Mouse (Mus musculus): ENCODE results near the gene Spem1.
"Not testable (repeated sequence)": the region's sequence is repeated elsewhere in the genome, so short reads cannot be mapped to it uniquely, and the experiment has no call there.

Spem1 gene

DNA sequence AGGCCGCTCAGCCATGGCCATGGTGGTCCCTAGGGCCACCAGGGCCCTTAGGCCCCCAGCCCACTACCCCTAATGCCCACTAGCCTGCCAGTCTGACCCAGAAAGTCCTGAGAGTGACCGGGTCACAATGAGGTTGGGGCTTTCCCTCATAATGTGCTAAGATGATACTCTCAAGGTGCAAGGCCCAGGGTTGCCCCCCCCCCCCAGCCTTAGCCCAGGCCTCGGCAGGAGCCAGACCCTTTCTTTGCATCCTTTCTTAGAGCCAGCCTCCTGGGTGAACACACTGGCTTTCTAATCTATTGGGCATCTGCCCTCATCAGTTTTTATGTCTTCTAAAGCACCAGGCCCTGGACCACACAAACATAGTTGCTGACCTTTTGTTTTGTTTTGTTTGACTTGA is at the start of gene Spem1:
Spem1 (minus strand) TSS at position 101 of the 400 bp plus-strand sequence.
- no peak for DNase-seq (ENCODE audit: low spot score)

DNA sequence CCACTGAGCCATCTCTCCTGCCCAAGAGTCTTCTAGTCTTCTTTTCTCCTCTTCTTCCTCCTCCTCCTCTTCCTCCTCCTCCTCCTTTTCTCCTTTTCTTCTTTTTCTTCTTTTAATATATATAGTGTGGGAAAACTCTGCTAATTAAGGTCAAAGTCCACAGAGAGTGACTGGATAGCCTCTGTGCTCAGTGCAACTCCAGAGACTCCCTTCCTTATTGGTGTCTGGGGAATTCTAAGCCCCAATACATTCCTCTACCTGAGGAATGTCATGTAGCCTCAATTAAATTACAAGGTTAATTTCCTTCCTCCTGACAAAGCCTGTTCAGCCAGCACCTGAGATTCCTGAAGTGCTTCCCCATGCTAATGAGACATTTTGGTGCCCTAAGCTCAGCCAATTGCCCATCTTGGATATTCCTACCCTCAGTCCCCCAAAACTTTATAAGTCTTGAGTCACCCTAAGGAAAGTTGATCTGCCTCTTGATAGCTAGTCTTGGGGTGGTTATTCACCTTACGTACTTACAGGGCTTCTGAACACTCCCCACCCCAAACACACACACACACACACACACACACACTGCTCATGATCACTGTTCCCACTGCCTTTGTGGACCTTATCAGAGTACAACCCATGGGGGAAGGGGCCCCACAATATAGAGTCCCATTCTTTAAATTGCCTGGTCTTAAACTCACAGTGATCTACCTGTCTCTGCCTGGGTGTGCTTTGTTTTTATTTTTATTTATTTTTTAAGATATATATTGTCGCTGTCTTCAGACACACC is 48.5 kb upstream of the Spem1 start:
- no peak for DNase-seq (ENCODE audit: low spot score)

DNA sequence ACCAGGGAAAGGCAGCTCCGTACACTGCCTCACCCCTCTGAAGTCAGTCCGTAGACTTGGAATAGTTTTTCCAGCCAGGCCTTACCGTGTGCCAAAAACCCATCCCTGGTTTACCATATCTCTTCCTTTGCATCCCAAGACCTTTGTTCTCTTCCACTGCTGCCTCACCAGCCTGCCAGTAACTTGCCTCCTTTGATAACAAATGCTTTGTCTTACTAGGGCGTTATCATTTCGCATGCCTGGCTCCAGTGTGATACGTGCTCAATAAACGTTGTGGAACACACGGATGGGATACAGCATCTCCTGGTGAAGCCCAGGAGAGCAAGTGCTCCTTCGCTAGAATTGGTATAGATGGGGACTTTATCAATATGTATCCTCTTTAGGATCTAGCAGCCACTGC is 45.4 kb upstream of the Spem1 start:
- no peak for DNase-seq (ENCODE audit: low spot score)

GRCm38 (mm10) chr11:69865561-69865960 is 43.6 kb upstream of the Spem1 start:
- no peak for DNase-seq (ENCODE audit: low spot score)

DNA sequence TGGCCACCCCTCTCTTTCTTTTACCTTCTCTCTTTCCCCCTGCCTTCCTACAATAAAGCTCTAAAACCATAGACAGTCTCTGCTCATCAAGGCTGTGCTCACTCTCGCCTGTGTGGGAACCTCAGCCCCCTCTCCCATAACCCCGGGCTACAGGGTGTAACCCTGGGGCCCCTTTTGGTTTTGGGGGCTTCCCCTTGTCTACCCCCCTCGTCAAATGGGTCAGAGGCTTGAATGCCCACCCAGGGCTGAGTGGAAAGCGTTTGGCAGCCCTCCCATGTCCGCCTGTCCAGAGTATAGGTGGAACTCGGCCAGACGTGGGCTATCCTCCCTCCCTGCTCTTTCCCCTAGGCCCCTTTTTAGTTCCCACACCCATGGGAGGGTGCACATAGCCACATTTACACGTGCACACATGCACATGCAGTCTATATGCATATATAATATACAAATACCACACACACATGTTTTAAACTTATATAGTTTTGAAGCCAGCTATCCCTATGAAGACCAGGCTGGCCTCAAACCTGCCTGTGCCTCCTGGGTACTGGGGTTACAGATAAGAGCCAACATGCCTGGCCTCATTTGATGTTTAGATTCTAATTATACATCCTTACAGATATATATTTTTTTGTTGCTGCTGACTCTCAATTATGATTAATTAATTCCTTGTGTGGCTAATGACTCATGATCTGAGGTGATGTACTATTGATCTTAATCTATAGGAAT is 42.3 kb upstream of the Spem1 start:
- DNase-seq (ENCODE audit: low spot score): no peak

GRCm38 (mm10) chr11:69863729-69864128 is 41.7 kb upstream of the Spem1 start:
- not testable (repeated sequence) for DNase-seq (ENCODE audit: low spot score)

DNA sequence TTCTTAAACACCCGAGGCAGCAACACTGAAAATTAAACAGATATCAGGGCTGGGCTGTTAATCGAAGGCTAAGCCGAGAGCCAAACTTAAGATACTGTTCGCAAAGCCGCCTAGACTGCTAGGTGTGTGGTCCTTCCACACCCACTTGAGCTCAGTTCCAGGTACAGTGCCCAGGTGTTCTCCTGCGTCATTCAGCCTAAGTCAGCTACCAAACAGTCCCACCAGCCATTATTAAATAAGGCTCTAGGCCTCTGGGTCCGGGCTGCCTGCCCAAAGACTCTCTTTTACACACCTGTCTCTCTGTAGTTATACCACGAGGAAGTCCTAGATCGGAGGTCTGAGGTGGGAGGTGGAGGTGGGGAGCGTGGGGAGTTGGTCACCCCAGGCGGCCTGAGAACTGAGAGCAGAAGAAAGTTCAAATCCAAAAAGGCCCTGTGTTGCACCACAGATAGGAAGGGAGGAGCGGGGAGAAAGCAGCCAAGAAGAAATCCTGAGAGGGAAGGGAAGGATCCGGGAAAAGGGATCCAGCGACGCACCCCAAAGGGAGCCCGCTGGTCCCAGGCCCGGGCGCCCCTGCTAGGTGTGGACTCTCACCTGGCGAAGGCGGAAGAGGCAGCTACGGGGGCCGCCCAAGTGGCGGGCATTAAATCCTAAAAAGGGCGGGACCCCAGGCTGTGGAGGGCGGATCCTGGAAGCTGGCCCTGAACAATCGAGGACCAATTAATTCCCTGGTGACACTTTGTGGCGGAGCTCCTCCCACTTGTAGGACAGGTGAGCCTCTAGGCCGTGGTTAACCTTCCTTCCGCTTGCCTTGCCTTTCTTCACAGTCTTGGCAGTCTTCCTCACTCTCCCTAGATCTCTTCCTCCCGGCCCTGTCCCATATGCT is 36.4 kb upstream of the Spem1 start, which contains the start of gene Tnk1:
Tnk1 (minus strand) TSS at position 618 of the 886 bp plus-strand sequence.
- DNase-seq (ENCODE audit: low spot score): no peak

DNA sequence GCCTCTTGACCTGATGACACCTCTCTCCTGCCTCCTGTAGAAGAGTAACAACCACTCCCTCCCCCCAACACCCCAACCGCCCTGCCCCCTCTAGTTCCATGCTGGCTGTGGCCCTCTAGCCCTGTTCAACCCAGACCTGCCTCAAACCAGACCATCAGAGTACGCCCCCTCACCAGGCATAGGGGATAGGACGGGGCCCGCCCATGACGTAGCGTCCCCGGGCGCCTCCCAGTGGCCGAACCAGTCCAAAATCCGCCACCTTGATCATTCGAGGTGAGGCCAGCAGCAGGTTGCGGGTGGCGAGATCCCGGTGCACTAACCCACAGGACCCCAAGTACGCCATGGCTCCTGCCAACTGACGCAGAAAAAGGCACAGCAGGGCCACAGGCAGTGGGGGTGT is 33.4 kb upstream of the Spem1 start:
- no peak for DNase-seq (ENCODE audit: low spot score)

DNA sequence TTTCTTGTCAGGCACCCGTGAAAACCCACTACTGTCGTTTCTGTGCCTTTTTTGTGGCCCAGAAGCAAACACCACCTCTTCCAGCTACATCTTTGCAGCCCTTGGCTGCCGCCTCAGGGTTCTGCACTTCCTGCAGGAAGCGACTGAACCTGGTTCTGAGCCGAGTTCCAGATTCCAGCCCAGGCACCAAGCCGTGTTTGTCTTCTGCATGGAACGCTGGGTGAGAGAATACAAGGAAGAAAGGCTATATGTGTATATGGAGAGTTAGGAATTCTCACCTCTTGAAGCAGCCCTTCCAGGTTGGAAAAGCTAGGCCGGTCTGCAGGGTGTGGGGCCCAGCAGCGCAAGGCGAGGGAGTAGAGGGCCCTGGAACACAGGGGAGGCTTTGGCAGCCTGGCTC is 32.7 kb upstream of the Spem1 start:
- no peak for DNase-seq (ENCODE audit: low spot score)

DNA sequence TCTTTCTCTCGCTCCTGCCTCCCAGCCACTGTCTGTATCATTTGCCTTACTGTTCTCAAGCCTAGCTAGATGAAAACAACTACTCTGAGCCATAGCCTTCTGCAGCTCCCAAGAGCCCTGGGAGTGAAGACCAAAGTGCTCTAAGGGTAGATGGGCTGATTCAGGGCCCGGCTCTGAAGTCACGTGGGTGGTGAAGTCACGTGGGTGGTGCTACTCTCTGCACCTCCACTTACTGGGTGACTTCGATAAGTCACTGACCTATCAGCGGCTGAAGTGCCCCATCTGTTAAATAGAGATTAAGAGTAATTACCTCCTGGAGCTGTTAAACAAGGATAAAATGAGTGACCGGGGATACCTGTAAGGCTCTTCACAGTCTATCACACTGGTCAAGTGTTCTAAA is 32.0 kb upstream of the Spem1 start:
- DNase-seq (ENCODE audit: low spot score): no peak

DNA sequence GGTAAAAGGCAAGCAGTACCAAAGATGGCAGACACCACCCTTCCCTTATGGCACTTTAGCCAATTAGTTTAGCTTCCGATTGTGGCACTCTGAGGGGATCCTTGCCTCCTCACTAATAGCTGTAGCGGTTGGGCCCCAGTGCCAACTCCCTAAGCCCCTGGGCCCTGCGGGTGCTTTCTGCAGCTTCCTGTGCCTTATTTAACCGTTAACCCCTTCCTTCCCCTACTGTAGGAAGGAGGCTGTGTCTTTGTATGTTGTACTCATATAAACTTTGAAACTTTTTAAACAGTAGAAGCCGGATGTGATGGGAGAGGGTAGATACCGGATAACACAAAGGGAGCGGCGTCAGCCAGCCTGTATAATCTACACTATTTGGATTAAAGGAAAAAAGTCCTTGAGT is 28.8 kb upstream of the Spem1 start:
- DNase-seq (ENCODE audit: low spot score): no peak

- no peak for DNase-seq (ENCODE audit: low spot score)
Observed at GRCm38 (mm10) chr11:69849884-69850283, 27.9 kb upstream of the Spem1 start.

GRCm38 (mm10) chr11:69849128-69849527 is 27.1 kb upstream of the Spem1 start:
- DNase-seq (ENCODE audit: low spot score): no peak

- DNase-seq (ENCODE audit: low spot score): no peak
Observed at GRCm38 (mm10) chr11:69848021-69848420, 26.0 kb upstream of the Spem1 start.

DNA sequence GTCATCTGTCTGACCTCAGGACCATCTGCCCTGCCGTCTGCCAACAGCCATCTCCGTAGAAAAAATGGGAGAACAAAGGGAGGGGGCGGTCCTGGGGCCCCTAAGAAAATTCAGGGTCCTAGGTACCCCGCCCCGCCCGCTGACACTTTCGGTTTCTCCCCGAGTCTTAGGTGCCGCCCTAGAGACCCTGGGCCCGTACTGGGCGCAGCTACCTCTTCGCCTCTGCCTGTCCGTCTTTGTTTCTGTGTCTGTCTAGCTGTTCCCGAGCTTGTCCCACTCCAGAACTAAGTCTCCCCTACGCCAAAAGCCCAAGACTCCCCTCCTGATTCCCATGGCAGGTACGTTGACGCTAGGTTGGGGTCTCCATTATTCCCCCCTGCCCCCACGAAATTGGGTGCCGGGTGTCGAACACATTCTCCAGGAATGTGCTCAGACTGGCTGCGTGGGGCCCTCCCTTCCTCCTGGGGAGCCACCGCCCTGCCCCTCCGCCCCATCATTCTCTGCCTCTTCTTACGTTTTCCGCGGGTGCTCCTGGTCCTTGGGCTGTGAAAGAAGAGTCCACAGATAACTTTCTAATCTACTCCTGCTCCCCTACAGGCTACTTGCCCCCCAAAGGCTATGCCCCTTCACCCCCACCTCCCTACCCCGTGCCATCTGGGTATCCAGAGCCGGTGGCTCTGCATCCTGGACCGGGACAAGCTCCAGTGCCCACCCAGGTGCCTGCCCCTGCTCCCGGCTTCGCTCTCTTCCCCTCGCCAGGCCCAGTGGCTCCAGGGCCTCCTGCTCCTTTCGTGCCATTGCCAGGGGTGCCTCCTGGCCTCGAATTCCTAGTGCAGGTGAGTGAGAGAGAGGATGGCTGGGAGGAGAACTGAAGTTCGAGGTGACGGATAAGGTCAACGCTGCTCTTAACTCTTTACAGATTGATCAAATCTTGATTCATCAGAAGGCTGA is 25.0 kb upstream of the Spem1 start:
- DNase-seq (ENCODE audit: low spot score): peak; percentile 18

- peak; percentile 90 for DNase-seq (ENCODE audit: low spot score)
Observed at GRCm38 (mm10) chr11:69846198-69846680, 24.3 kb upstream of the Spem1 start, which contains the start of gene Plscr3. Gene Plscr3, plus strand, starts transcription at chr11:69846376.

DNA sequence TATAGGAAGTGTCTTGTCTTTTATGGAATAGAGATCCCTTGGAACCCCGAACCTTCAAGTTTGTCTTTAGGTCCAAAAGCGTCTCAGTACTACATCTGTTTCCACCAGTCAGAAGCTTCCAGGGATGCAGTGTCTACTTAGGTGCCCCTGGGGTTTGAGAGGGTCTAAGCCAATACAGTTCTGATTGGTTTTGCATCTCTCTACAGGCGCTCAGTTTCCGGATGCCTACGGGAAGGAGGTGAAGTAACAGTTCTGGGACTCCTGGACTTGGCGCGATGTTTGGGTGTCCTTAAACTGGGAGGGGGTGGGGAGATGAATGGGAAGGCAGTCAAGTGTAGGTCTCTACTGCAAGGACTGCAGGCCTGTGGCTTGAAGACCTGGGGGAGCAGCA is 16.7 kb upstream of the Spem1 start:
- no peak for DNase-seq (ENCODE audit: low spot score)

- DNase-seq (ENCODE audit: low spot score): peak; percentile 86
Observed at GRCm38 (mm10) chr11:69837952-69838713, 16.2 kb upstream of the Spem1 start, which contains the start of gene Tmem256. Gene Tmem256, plus strand, starts transcription at chr11:69838514.

DNA sequence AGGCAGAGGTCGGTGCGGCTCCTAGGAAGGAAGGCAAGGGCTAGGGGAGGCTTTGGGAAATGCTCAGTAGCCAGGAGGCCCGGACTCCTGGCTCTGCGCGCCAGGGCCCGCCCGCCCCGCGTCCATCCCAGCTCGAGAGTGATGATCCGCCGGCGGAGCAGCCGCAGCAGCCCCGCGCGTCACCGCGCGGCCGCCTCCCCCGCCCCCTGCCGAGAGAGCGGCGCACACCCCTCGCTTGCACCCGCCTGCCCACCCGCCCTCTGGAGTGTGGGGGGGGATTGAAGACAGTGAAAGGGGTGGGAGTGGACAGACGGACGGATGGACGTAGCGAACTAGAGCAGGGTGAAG is 15.6 kb upstream of the Spem1 start, which contains the start of gene Nlgn2:
Nlgn2 (minus strand) TSS at position 181 of the 348 bp plus-strand sequence.
- DNase-seq (ENCODE audit: low spot score): no peak

All from ovary, postnatal 10 days (tissue).